Mouse (Mus musculus) ES-Bruce4 (cell line): Measurements from ENCODE around the gene Il9r.

Experiments
- CTCF ChIP-seq: IDR thresholded peaks from one replicate; pipeline ENCODE4 v1.8.1; 2011; ENCODE audit warnings: low read depth, low read length
- POLR2A ChIP-seq: IDR thresholded peaks from one replicate; pipeline ENCODE4 v1.8.1; 2011; ENCODE audit warnings: low read length; ENCODE audit not compliant: insufficient read depth

DNA sequence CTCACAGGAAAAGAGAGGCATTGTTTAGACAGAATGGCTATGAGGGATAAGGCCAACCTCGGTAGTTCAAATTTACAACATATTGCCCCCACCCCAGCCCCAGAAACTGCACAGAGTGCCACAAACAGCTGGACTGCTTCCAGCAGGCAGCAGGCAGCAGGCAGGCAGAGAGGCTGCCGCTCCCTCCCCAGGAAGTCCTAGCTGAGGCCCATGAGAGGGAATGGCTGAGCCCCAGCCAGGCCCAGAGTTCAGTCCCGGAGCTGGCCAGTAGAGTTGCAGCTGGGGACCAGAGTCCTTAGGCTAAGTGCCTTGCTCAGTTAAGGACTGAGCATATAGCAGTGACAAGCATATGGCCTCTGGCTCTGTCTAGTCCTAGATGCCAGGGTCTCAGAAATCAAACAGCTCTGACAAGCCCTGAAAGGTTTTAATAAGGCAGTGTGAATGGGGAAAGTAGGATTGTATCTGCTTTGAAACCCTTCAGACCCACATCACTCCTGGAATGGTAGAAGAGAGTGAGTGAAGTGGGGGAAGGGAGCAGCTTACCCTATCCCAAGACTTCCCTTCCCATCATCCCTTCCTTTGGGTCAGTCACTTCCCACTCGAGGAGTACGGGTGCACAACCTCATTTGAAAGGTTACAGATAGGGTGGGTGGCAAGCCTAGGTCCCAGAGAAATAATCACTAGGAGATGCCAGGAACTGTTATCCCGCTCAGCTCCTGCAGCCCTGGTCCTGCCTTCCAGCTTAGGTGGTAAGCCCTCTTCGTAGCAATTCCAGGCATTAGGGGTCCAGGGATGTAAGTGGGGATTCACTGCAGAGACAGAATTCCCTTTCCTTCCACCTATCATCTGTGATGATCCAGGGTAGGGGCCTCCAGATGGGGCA is 25.4 kb upstream of the Il9r start:
- TF ChIP-seq POLR2A = no peak
- no peak for TF ChIP-seq CTCF
